Mouse (Mus musculus) CH12.LX (cell line): ENCODE data around the gene Zfp839.
A peak's percentile ranks its signal among the peaks of the same experiment; 100 is the strongest.

ENCODE experiments used
- CHD1 ChIP-seq: IDR thresholded peaks from 2 replicates; pipeline ENCODE4 v1.6.1; 2012; ENCODE audit warnings: low read depth, low read length, improper control_type of control experiment, inconsistent platforms
- CTCF ChIP-seq, 2 experiments: IDR thresholded peaks in 1 of 2; conservative IDR thresholded peaks in 1 of 2; 2 replicates each; pipeline ENCODE4 v1.5.1; 2011 to 2012; ENCODE audit warnings: low read depth in 2 of 2, low read length in 2 of 2, improper control_type of control experiment in 1 of 2, inconsistent platforms in 1 of 2, mild to moderate bottlenecking in 1 of 2, moderate library complexity in 1 of 2
- GABPA ChIP-seq: IDR thresholded peaks from 2 replicates; pipeline ENCODE4 v1.6.1; 2012; ENCODE audit warnings: low read depth, low read length, improper control_type of control experiment, inconsistent platforms; ENCODE audit not compliant: insufficient replicate concordance
- POLR2A ChIP-seq: IDR thresholded peaks from 2 replicates; pipeline ENCODE4 v1.6.1; 2011; ENCODE audit warnings: low read depth, mild to moderate bottlenecking, improper control_type of control experiment, low read length
- SIN3A ChIP-seq: IDR thresholded peaks from 2 replicates; pipeline ENCODE4 v1.6.1; 2012; ENCODE audit warnings: low read length, improper control_type of control experiment, inconsistent platforms

DNA sequence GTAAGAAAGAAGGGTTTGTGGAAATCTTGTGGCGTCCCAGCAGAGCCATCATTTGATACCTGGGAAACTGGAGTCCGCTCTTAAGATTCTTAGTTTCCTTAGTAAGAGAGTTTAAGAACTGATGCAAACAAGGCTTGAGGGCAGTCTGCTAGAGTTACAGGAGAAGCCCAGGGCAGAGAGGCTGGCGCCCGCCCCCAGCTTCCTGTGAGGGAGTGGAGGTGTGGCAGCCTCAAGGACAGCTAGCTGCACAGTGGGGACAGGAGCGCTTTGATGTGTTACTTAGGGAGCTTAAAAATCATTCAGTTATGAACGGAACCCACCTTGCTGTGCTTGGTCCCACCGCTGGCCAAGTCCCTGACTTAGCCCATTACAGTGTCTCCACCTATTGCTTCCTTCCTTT is 7.1 kb downstream of the Zfp839 start:
- TF ChIP-seq CTCF (conservative IDR thresholded peaks at IDR 0.05 in 1 of 2, IDR thresholded peaks at IDR 0.05 in 1 of 2; ENCODE audit: low read depth in 2 of 2, low read length in 2 of 2) (no peak), GABPA (no peak), SIN3A (peak; percentile 29; the same call in 1 of the 2 replicates), POLR2A (no peak), CHD1 (no peak)
